Mouse (Mus musculus): ENCODE measurements at regions not wholly inside any gene's neighbourhood (a gene's known extent, or its start where the extent isn't known, plus 50 kb on each side); places are given as distances from the start of the nearest gene placed in this dataset.

DNA sequence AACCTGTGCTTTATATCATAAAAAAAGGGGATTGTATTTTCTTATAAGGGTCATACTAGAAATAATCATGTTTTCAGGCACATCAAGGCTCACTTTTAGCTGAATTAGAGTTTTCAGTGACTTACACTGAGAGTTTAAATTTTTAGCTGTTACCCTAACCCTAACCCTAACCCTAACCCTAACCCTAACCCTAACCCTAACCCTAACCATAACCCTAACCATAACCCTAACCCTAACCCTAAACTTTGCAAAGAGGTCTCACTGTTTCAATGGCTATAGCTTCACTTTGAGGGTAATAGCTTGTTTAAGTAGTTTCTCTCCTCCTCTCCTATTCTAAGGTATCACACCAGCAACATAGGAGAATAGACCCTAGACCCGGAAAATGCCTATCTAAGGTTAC, 208.0 kb downstream of the Plk2 start:
- TF ChIP-seq NELFE (IDR thresholded peaks at IDR 0.05; ENCODE audit: low read depth, low read length), result no peak
- no peak for TF ChIP-seq CHD1 (IDR thresholded peaks at IDR 0.05; ENCODE audit: low read depth, low read length)
- TF ChIP-seq TBP (conservative IDR thresholded peaks at IDR 0.05; ENCODE audit: low read depth, low read length), result no peak
- TF ChIP-seq ELF1 (IDR thresholded peaks at IDR 0.05; ENCODE audit: low read depth, low read length), result no peak
- TF ChIP-seq MYC (IDR thresholded peaks at IDR 0.05; ENCODE audit: low read depth, low read length), result no peak
- no peak for TF ChIP-seq RAD21 (IDR thresholded peaks at IDR 0.05; ENCODE audit: low read depth, low read length)
- TF ChIP-seq KAT2A (IDR thresholded peaks at IDR 0.05; ENCODE audit: insufficient replicate concordance, low read length), result no peak
- TF ChIP-seq MXI1 (IDR thresholded peaks at IDR 0.05; ENCODE audit: low read depth, low read length), result no peak
- no peak for TF ChIP-seq JUND (conservative IDR thresholded peaks at IDR 0.05; ENCODE audit: low read depth, low read length)
- no peak for TF ChIP-seq CHD2 (IDR thresholded peaks at IDR 0.05; ENCODE audit: low read length)
- no peak for TF ChIP-seq ZMIZ1 (IDR thresholded peaks at IDR 0.05; ENCODE audit: low read depth, low read length)
- TF ChIP-seq SMC3 (IDR thresholded peaks at IDR 0.05; ENCODE audit: low read depth, low read length), result no peak
- TF ChIP-seq EP300 (IDR thresholded peaks at IDR 0.05; ENCODE audit: low read length), result no peak
- no peak for TF ChIP-seq CTCF (conservative IDR thresholded peaks at IDR 0.05 in 1 of 2, IDR thresholded peaks at IDR 0.05 in 1 of 2; ENCODE audit: low read depth in 2 of 2, low read length in 2 of 2)
- no peak for TF ChIP-seq BHLHE40 (IDR thresholded peaks at IDR 0.05; ENCODE audit: low read depth, low read length)
- no peak for TF ChIP-seq GABPA (IDR thresholded peaks at IDR 0.05; ENCODE audit: insufficient replicate concordance, low read depth, low read length)
- dilution Hi-C loops (cut with MboI; ENCODE audit: extremely low pct_ligation_motif_present, extremely low pct_unique_long_range_greater_than_20kb, low sequenced_read_pairs) (no loop called here), in situ Hi-C loops (cut with MboI; ENCODE audit: low pct_ligation_motif_present, low pct_unique_long_range_greater_than_20kb, low sequenced_read_pairs) (no loop called here)
- Histone ChIP-seq H3K36me3 (replicated peaks in 1 of 2; ENCODE audit: control insufficient read depth in 1 of 2, insufficient read depth in 1 of 2, low read length in 1 of 2) (no peaks in the 10 kb centered on the region), H3K79me2 (replicated peaks; ENCODE audit: control insufficient read depth, extremely low read depth, insufficient read depth, poor library complexity, severe bottlenecking) (no peaks in the 10 kb centered on the region), H3K4me2 (ENCODE audit: insufficient read depth, low read depth, poor library complexity, severe bottlenecking) (no peak overlapping the region), H3K4me3 (replicated peaks in 1 of 3; ENCODE audit: low read depth in 2 of 3, low read length in 2 of 3, poor library complexity in 1 of 3) (no peak overlapping the region), H3K9ac (ENCODE audit: insufficient read depth, low read depth) (no peak overlapping the region), H3K4me1 (ENCODE audit: control insufficient read depth in 1 of 2, insufficient read depth in 2 of 2) (peaks cover 0 to 3% of the 10 kb centered on the region in 2 experiments; a peak in 1 of 4 replicates), H3K27me3 (replicated peaks) (no peaks in the 10 kb centered on the region), H3K9me3 (replicated peaks; ENCODE audit: low read length) (no peaks in the 10 kb centered on the region), H3K27ac (ENCODE audit: insufficient read depth, low read depth) (no peak overlapping the region)
- no peak for DNase-seq (ENCODE audit: extremely low read depth)

DNA sequence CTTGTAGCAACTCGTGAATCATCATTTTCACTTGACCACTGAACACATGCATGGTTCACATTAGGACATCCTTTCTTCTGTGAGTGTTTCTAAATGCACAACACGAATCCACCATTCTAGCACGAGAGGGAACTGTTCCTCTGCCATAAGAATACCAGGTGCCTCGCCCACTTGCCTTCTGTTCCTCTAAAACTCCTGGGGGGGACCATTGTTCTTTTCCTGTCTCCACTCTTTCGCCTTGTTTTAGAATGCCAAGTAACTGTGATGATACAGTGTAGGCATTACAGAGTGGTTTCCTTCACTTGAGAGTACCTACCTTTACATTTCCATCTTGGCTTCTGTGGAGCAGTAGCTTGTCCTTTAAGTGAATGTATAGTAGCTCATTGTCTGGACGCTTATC, 224.2 kb downstream of the Plk2 start:
- Histone ChIP-seq H3K4me1 (ENCODE audit: control insufficient read depth in 1 of 2, insufficient read depth in 2 of 2) (no peaks in the 10 kb centered on the region), H3K27ac (ENCODE audit: insufficient read depth, low read depth) (no peak overlapping the region), H3K79me2 (replicated peaks; ENCODE audit: control insufficient read depth, extremely low read depth, insufficient read depth, poor library complexity, severe bottlenecking) (no peaks in the 10 kb centered on the region), H3K27me3 (replicated peaks) (no peaks in the 10 kb centered on the region), H3K36me3 (replicated peaks in 1 of 2; ENCODE audit: control insufficient read depth in 1 of 2, insufficient read depth in 1 of 2, low read length in 1 of 2) (no peaks in the 10 kb centered on the region), H3K4me3 (replicated peaks in 1 of 3; ENCODE audit: low read depth in 2 of 3, low read length in 2 of 3, poor library complexity in 1 of 3) (no peak overlapping the region), H3K9me3 (replicated peaks; ENCODE audit: low read length) (peaks cover 5% of the 10 kb centered on the region), H3K4me2 (ENCODE audit: insufficient read depth, low read depth, poor library complexity, severe bottlenecking) (no peak overlapping the region), H3K9ac (ENCODE audit: insufficient read depth, low read depth) (no peak overlapping the region)
- TF ChIP-seq SIN3A (IDR thresholded peaks at IDR 0.05; ENCODE audit: low read length) (no peak), NELFE (IDR thresholded peaks at IDR 0.05; ENCODE audit: low read depth, low read length) (no peak), EP300 (IDR thresholded peaks at IDR 0.05; ENCODE audit: low read length) (no peak), USF2 (conservative IDR thresholded peaks at IDR 0.05; ENCODE audit: low read depth, low read length) (no peak), IRF4 (IDR thresholded peaks at IDR 0.05; ENCODE audit: low read depth, low read length) (no peak), USF1 (IDR thresholded peaks at IDR 0.05; ENCODE audit: low read depth, low read length) (no peak), ZC3H11A (IDR thresholded peaks at IDR 0.05; ENCODE audit: low read depth, low read length) (no peak), RCOR1 (conservative IDR thresholded peaks at IDR 0.05; ENCODE audit: low read depth, low read length) (no peak), MAX (IDR thresholded peaks at IDR 0.05; ENCODE audit: low read length) (no peak), GABPA (IDR thresholded peaks at IDR 0.05; ENCODE audit: insufficient replicate concordance, low read depth, low read length) (no peak), JUND (conservative IDR thresholded peaks at IDR 0.05; ENCODE audit: low read depth, low read length) (no peak), ELF1 (IDR thresholded peaks at IDR 0.05; ENCODE audit: low read depth, low read length) (no peak), CHD2 (IDR thresholded peaks at IDR 0.05; ENCODE audit: low read length) (no peak), CTCF (conservative IDR thresholded peaks at IDR 0.05 in 1 of 2, IDR thresholded peaks at IDR 0.05 in 1 of 2; ENCODE audit: low read depth in 2 of 2, low read length in 2 of 2) (no peak), POLR2A (IDR thresholded peaks at IDR 0.05; ENCODE audit: low read depth, low read length) (no peak), POLR2AphosphoS2 (IDR thresholded peaks at IDR 0.05; ENCODE audit: low read depth, low read length) (no peak), MEF2A (IDR thresholded peaks at IDR 0.05; ENCODE audit: borderline replicate concordance, low read depth, low read length) (no peak)
- dilution Hi-C loops (cut with MboI; ENCODE audit: extremely low pct_ligation_motif_present, extremely low pct_unique_long_range_greater_than_20kb, low sequenced_read_pairs), result no loop called here
- in situ Hi-C loops (cut with MboI; ENCODE audit: low pct_ligation_motif_present, low pct_unique_long_range_greater_than_20kb, low sequenced_read_pairs), result no loop called here
- no peak for DNase-seq (ENCODE audit: extremely low read depth)

Data from CH12.LX (cell line).